Mouse (Mus musculus) kidney, postnatal 0 days (tissue): ENCODE measurements at regions not wholly inside any gene's neighbourhood (a gene's known extent, or its start where the extent isn't known, plus 50 kb on each side); places are given as distances from the start of the nearest gene placed in this dataset.
"Not testable (repeated sequence)": the region's sequence is repeated elsewhere in the genome, so short reads cannot be mapped to it uniquely, and the experiment has no call there.

ENCODE experiments used
- ATAC-seq: fragments of 200-750 bp; cut with Nextera tagmentation; replicated peaks from 2 replicates; pipeline ENCODE4 v1.8.0; 2017; ENCODE audit warnings: low read depth, moderate number of reproducible peaks, moderate TSS enrichment, moderate library complexity; ENCODE audit not compliant: low FRiP score
- DNase-seq: peaks from one replicate; pipeline ENCODE4 v3.0.0-alpha.2; 2016; ENCODE audit warnings: low spot score
- H3K27ac ChIP-seq: fragments of 300-500 bp; sonication (generic); 2 replicates; pipeline ENCODE4 v1.5.1; 2014; ENCODE audit warnings: mild to moderate bottlenecking
- H3K27me3 ChIP-seq: fragments of 300-500 bp; sonication (generic); 2 replicates; pipeline ENCODE4 v1.6.1; 2014; ENCODE audit warnings: low read length, mixed read lengths; ENCODE audit not compliant: insufficient read depth
- H3K36me3 ChIP-seq: fragments of 300-500 bp; sonication (generic); 2 replicates; pipeline ENCODE4 v1.6.1; 2014; ENCODE audit warnings: low read length, mixed read lengths; ENCODE audit not compliant: insufficient read depth
- H3K4me1 ChIP-seq: fragments of 300-500 bp; sonication (generic); replicated peaks from 2 replicates; pipeline ENCODE4 v1.6.1; 2014; ENCODE audit warnings: antibody characterized with exemption, low read length, mixed read lengths; ENCODE audit not compliant: insufficient read depth
- H3K4me2 ChIP-seq: fragments of 300-500 bp; sonication (generic); 2 replicates; pipeline ENCODE4 v1.6.1; 2014; ENCODE audit warnings: mild to moderate bottlenecking, low read length, moderate library complexity, mixed read lengths
- H3K4me3 ChIP-seq: fragments of 300-500 bp; sonication (generic); replicated peaks from 2 replicates; pipeline ENCODE4 v1.5.1; 2014; ENCODE audit warnings: low read depth, low read length
- H3K9ac ChIP-seq: fragments of 300-500 bp; sonication (generic); 2 replicates; pipeline ENCODE4 v1.6.1; 2014; ENCODE audit warnings: low read depth, low read length
- H3K9me3 ChIP-seq: fragments of 300-500 bp; sonication (generic); replicated peaks from 2 replicates; pipeline ENCODE4 v1.6.1; 2016; ENCODE audit warnings: low read length, inconsistent platforms, mixed read lengths
- CTCF ChIP-seq: IDR thresholded peaks from 2 replicates; pipeline ENCODE4 v1.5.1; 2016; ENCODE audit warnings: antibody characterized with exemption, low read depth, mild to moderate bottlenecking, moderate library complexity
- WGBS: fragments of 180-500 bp; shearing (Covaris S2); extraction: QIAGEN DNeasy Blood & Tissue Kit; methylation state at CpG from one replicate; pipeline ENCODE4 v1.1.7; 2014; 5-methylcytosine and 5-hydroxymethylcytosine counted together

- DNase-seq: peak; percentile 12
- no peaks in the 10 kb centered on the region for H3K4me1 ChIP-seq
- no peak for ATAC-seq
- no peaks in the 10 kb centered on the region for H3K27me3 ChIP-seq
- H3K4me2 ChIP-seq: no peak overlapping the region
- no peak overlapping the region for H3K27ac ChIP-seq
- H3K9ac ChIP-seq: no peak overlapping the region
- H3K9me3 ChIP-seq: no peaks in the 10 kb centered on the region
- H3K36me3 ChIP-seq: no peaks in the 10 kb centered on the region
- no peak overlapping the region for H3K4me3 ChIP-seq
- TF ChIP-seq CTCF: no peak
- 72% methylated on average over 2 of the region's 2 CpGs for WGBS
Observed at GRCm38 (mm10) chr1:17392114-17392819, 753.4 kb downstream of the Crisp4 start.

DNA sequence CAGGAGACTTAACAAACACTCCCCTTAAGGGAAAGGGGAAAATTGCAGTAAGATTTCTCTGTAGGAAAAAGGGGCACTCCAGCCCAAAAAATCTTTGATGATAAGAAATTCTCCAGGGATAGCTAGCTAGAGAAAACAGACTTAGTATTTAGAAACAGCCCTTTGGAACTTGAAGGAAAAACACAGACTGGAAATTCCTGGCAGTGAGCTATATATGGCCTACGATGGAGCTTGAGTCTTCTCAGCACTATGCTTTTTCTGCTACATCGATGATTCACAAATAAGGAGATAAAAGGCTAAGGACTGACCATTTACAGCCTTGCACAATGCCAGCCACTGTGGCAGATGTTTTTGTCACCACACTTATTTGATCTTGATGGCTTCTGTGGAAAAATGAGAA, 768.1 kb downstream of the Crisp4 start:
- Histone ChIP-seq H3K4me2 (no peak overlapping the region), H3K36me3 (no peaks in the 10 kb centered on the region), H3K4me1 (no peaks in the 10 kb centered on the region), H3K4me3 (no peak overlapping the region), H3K9me3 (no peaks in the 10 kb centered on the region), H3K9ac (no peak overlapping the region), H3K27ac (no peak overlapping the region), H3K27me3 (no peaks in the 10 kb centered on the region)
- TF ChIP-seq CTCF: no peak
- ATAC-seq (no peak), DNase-seq (peak; percentile 58)
- WGBS: 51% methylated on average over 2 of the region's 2 CpGs

DNA sequence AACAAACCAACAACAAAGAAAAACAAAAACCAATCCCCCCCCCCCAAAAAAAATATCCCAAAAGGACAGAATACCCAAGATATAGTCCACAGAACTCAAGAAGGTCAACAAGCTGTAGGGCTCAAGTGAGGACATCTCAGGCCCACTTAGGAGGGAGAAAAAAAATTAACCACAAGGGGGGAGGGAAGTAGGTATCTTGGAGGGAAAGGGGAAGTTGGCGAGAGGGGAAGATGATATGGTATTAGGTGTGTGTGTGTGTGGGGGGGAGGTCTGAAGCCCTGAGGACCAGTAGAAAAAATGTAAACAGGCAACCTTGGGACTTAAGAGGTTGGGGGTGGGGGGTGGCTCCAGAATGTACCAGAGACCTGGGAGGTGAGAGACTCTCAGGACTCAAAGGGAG, 797.4 kb downstream of the Crisp4 start:
- DNase-seq (no peak), ATAC-seq (no peak)
- H3K27ac ChIP-seq: no peak overlapping the region
- H3K4me3 ChIP-seq: no peak overlapping the region
- 85% methylated on average over 1 of the region's 1 CpGs for WGBS
- no peaks in the 10 kb centered on the region for H3K9me3 ChIP-seq
- no peaks in the 10 kb centered on the region for H3K27me3 ChIP-seq
- H3K4me2 ChIP-seq: no peak overlapping the region
- H3K9ac ChIP-seq: no peak overlapping the region
- no peaks in the 10 kb centered on the region for H3K36me3 ChIP-seq
- no peak for TF ChIP-seq CTCF
- H3K4me1 ChIP-seq: no peaks in the 10 kb centered on the region

GRCm38 (mm10) chr1:17337827-17338226, 807.9 kb downstream of the Crisp4 start:
- no peak for ATAC-seq
- Histone ChIP-seq H3K27ac (no peak overlapping the region), H3K4me2 (no peak overlapping the region), H3K36me3 (no peaks in the 10 kb centered on the region), H3K9ac (no peak overlapping the region), H3K9me3 (no peaks in the 10 kb centered on the region), H3K4me3 (no peak overlapping the region), H3K4me1 (no peaks in the 10 kb centered on the region), H3K27me3 (no peaks in the 10 kb centered on the region)
- DNase-seq: no peak
- TF ChIP-seq CTCF: no peak

- not testable (repeated sequence) for H3K9ac ChIP-seq, DNase-seq, ATAC-seq, H3K27ac ChIP-seq, H3K36me3 ChIP-seq, H3K4me3 ChIP-seq, H3K9me3 ChIP-seq, H3K27me3 ChIP-seq, H3K4me2 ChIP-seq, H3K4me1 ChIP-seq
- WGBS: 90% methylated on average over 1 of the region's 1 CpGs
Observed at GRCm38 (mm10) chr1:17311392-17311791, 834.3 kb downstream of the Crisp4 start.

GRCm38 (mm10) chr1:17309928-17310327, 835.8 kb downstream of the Crisp4 start:
- H3K4me1 ChIP-seq, H3K4me2 ChIP-seq, H3K9ac ChIP-seq, H3K4me3 ChIP-seq, H3K27me3 ChIP-seq, DNase-seq, ATAC-seq, H3K27ac ChIP-seq, H3K9me3 ChIP-seq, H3K36me3 ChIP-seq: not testable (repeated sequence)
